Mouse (Mus musculus) erythroblast, embryonic 14.5 days (primary cell): Measurements from ENCODE around the gene Epo.

Experiments
- GATA1 ChIP-seq: IDR thresholded peaks from 2 replicates; pipeline ENCODE4 v1.6.1; 2012; ENCODE audit warnings: low read length, inconsistent platforms, mixed read lengths
- TAL1 ChIP-seq: IDR thresholded peaks from 3 replicates; pipeline ENCODE4 v1.6.1; 2012; ENCODE audit warnings: low read length, inconsistent platforms, mixed read lengths

DNA sequence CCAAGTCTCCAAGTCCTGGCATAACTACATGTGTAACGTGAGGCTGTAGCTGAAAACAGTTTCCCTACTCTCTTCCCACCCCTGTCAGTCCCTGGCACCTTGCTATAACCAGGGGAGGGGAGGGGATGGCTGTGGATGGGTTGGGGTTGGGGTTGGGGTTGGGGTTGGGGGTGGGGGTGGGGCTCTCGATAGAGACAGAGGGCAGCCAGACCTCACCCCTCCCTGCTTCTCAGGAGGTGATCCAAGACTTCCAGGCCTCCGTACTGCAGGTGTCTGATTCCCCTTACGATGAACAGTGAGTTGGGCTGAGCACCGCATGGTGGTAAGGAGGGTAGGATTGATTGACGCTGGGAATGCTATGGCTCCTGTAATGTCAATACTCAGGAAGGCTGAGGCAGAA lies 32.7 kb upstream of the Epo start:
- TF ChIP-seq GATA1 (no peak), TAL1 (no peak)
